Mouse (Mus musculus): ENCODE measurements around the gene Ccr8.

DNA sequence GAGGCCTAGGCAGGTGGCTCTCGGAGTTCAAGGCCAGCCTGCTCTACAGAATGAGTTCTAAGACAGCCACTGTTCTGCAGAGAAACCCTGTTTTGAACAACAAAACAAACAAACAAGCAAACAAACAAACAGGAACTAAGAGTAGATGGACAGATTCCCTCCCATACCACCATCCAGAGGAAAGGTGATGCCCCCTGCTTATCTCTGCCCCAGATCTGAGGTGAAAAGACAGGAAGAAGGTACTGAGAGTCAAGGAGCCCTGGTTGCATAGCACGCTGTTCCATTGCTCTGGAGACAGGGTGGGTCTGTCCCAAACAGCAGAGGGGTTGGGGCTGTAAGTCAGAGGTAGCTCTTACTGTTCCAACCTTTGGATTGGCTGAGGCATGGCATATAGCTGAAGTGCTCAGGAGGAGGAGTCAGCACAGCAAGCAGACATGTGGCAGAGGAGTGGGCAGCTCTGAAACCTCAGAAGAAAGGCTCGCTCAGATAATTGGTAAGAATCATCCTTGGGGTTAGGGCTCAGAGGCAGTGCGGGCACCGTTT, at the start of gene Ccr8:
- no peak for TF ChIP-seq CTCF (IDR thresholded peaks at IDR 0.05 in 2 of 3, conservative IDR thresholded peaks at IDR 0.05 in 1 of 3; ENCODE audit: control insufficient read depth in 1 of 3, insufficient read depth in 1 of 3, low read depth in 2 of 3, low read length in 3 of 3, poor library complexity in 1 of 3, severe bottlenecking in 1 of 3)
- TF ChIP-seq POLR2A (IDR thresholded peaks at IDR 0.05; ENCODE audit: control insufficient read depth in 1 of 2, insufficient read depth in 1 of 2, low read depth in 1 of 2, low read length in 2 of 2, poor library complexity in 1 of 2), result no peak
- TF ChIP-seq RAD21 (IDR thresholded peaks at IDR 0.05; ENCODE audit: low read depth, low read length), result no peak
- TF ChIP-seq KAT2A (conservative IDR thresholded peaks at IDR 0.05; ENCODE audit: low read depth, low read length), result no peak
- no peak for TF ChIP-seq EP300 (IDR thresholded peaks at IDR 0.05; ENCODE audit: low read depth in 1 of 2, low read length in 2 of 2)
- no peak for TF ChIP-seq MYB (IDR thresholded peaks at IDR 0.05; ENCODE audit: low read depth, low read length)
- TF ChIP-seq POLR2AphosphoS2 (IDR thresholded peaks at IDR 0.05; ENCODE audit: low read length), result no peak
- no peak for TF ChIP-seq TCF12 (IDR thresholded peaks at IDR 0.05; ENCODE audit: low read depth, low read length)
- TF ChIP-seq USF1 (IDR thresholded peaks at IDR 0.05; ENCODE audit: low read depth, low read length), result no peak
- no peak for TF ChIP-seq GATA1 (IDR thresholded peaks at IDR 0.05; ENCODE audit: low read depth, low read length)
- no peak for TF ChIP-seq NRF1 (IDR thresholded peaks at IDR 0.05; ENCODE audit: insufficient read depth, low read depth, low read length, poor library complexity, severe bottlenecking)
- TF ChIP-seq E2F4 (IDR thresholded peaks at IDR 0.05; ENCODE audit: borderline replicate concordance, low read depth, low read length), result no peak
- no peak for TF ChIP-seq JUND (IDR thresholded peaks at IDR 0.05; ENCODE audit: low read depth, low read length)

Data from MEL (cell line).